Mouse (Mus musculus): ENCODE data around the gene C1qbp. TPM values are rescaled to one million over a fixed set of nuclear protein-coding genes. Genes with fewer than 3 reads are reported as not detected.

C1qbp gene
- total RNA-seq (2021), result 100 to 1,000 TPM; 102 to 108 TPM
- long read RNA-seq, experiment 1, transcript C1qbp-201 (6 exons, 1,175 nt), result major isoform, 71 of 77 reads
- long read RNA-seq, experiment 1, partial matches to known transcripts, result 4 of 77 reads
- long read RNA-seq, experiment 1, other reads (novel, unspliced or antisense), result 2 of 77 reads
- long read RNA-seq, experiment 2, transcript C1qbp-201 (6 exons, 1,175 nt), result major isoform, 144 of 156 reads
- long read RNA-seq, experiment 2, partial matches to known transcripts, result 10 of 156 reads
- long read RNA-seq, experiment 2, other reads (novel, unspliced or antisense), result 2 of 156 reads

GRCm38 (mm10) chr11:70982557-70983228 lies at the start of gene C1qbp:
Gene C1qbp (minus strand): TSS chr11:70983026.
- DNase-seq (ENCODE audit: low spot score in 2 of 2), result peak; percentile 90 to 93

- no peak for DNase-seq (ENCODE audit: low spot score in 2 of 2)
Observed at GRCm38 (mm10) chr11:71032070-71032469, 49.2 kb upstream of the C1qbp start.

DNA sequence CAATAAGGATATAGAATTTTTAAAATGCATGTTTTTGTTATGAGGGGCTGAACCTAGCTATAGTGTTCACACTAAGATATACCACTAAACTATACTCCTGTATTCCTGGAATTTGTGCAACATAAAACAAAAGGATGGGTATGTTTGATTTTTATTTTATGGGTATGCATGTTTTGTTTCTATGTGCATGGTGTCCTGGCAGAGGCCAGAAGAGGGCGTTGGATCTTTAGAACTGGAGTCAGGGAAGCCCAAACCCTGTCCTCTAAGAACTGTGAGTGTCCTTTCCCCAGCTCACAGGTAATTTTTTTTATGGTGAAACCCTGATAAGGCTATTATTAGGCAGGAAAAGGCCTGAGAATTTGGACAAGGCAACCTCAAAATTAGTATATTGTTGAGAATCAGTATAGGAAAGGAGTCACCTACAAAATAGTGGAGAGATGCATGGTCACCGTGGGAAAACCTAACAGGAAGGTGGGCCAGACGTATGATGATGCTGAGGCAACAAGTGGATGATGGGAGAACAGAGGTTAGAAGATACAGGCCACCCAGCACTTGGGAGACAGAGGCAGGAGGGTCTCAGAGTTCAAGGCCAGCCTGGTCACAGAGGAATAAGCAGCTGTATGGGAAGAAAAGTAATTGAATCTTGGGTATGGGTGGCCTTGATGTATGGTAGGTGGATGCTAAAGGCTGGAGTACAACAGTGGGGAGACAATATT lies 46.7 kb upstream of the C1qbp start:
- DNase-seq (ENCODE audit: low spot score in 2 of 2), result no peak

DNA sequence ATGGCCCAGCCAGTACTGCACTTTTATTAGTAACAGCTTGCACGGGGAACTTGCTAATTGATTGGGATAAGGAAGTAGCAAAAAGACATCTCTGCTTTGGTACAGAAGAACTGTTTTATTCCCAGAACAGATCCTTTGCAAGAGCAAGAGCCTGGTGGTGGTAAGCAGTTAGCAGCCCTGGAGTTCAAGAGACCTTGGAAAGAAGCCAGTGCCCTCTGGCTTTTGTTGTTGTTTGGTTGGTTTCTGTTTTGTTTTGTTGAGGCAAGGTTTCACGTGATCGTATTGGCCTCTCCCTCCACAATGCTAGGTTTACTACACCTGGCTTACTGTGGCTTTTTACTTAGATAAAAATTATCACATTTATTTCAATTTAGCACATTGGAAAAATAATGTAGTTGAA lies 45.5 kb upstream of the C1qbp start:
- no peak for DNase-seq (ENCODE audit: low spot score in 2 of 2)

GRCm38 (mm10) chr11:71019201-71020068 lies 36.6 kb upstream of the C1qbp start, which contains the start of the genes Mis12 and Derl2:
Gene Mis12 (plus strand): TSS chr11:71019611.
Gene Derl2 (minus strand): TSS chr11:71019841.
- peak; percentile 99 for DNase-seq (ENCODE audit: low spot score in 2 of 2)

DNA sequence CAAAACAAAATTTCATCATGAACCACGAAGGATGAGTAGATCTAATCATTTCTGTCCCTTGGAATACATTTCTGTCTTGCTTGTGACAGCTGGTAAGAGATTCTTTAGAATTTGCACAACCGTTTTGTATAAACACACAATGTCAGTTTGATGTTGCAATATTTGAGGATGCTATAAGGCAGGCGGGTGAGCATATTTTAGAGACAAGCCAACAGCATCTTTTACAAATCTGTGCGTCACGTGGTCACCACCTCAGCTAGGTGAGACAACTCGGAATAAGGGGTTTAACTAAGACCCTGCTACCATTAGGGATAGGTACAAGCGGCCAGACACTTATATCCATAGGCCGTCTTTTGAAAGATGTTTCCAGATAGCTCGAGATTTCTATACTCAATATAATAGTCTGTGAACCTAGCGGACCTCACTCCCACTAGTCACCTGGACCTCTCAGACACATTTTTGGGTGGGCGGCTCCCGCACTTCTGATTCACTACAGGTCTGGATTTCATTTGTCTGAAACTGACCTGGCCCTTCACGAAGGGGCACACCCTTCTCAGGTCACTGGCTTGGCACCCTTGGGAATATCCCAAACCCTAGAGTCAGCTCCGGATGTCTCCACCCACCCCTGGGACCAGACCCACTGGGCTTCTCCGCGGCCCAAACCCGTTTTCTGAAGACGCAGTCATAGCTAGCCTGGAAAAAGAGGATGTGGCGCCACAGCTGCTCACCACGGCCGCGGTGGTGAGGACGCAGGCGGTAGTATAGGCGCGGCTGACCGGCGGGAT lies 35.8 kb upstream of the C1qbp start:
- DNase-seq (ENCODE audit: low spot score in 2 of 2), result no peak

DNA sequence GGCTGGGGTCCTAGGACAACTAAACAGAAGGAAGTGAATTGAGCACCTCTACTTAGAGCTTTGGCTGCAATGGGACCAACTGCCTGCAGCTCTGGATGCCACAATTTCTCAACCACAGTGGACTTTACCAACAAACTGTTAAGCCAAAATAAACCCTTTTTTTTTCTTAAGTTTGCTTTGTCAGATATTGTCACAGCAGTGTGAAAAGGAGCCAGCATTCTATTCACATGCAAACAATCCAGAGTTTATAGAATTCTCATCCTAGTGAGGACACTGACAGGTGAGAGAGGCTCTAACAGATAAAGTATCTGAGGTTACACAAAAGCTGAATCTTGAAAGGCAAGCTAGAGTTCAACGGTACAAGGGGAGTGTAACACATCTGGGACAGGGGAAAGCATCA lies 34.2 kb upstream of the C1qbp start:
- DNase-seq (ENCODE audit: low spot score in 2 of 2), result no peak

DNA sequence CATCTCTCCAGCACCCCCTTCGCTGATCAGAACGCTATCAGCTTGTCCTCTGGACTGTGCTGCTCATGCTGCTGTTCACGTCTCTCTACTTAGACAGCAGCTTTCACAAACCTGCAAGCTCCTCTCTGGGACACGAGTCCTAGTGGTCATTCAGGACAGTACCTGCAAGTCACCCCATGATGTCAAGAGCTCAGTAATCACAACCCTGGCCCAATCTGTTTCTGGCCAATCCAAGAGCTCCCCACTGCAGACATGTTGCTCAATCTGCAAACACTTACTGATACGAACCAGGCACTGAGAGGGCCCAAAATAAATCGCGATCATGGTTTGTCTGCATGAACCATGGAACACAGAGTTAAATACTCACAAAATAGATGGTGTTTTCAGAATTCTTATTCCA lies 29.9 kb upstream of the C1qbp start:
- DNase-seq (ENCODE audit: low spot score in 2 of 2), result no peak

DNA sequence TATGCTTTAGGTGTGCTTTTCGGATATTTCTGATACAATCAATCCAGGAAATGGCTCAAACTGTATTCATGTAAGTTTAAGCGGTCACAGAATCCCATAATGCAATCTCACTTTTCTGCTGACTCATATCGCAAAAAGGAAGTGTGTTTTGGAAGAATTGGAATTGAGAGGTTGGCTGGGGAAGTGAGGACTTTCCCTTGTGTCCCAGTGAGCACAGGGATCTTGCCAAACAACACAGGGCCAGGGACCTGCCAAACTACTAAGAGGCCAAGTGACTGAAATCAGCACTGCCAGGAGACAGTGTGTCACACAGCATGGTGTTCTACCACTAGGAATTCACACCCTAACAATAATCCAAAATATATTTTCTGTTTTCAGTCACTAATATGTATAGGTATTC lies 25.5 kb upstream of the C1qbp start:
- DNase-seq (ENCODE audit: low spot score in 2 of 2), result no peak

GRCm38 (mm10) chr11:71007831-71008230 lies 25.0 kb upstream of the C1qbp start:
- DNase-seq (ENCODE audit: low spot score in 2 of 2), result no peak

DNA sequence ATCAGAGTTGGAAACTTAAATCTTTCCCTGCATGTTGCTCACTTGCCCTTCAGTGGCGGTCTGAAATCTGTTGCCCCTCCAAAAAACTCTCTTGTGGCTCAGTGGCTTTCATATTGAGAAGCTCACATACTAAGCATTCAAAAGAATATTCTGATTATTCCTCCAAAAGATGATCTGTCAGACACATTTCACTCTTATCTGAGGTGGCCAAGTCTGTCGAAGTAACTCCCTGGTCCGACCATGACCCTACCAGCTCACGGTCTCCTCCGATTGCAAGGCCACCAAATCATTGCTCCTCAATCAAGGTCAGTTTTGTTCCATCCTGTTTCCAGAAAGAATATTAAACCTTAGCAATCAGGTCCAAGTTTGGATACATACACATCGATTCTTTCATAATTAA lies 24.2 kb upstream of the C1qbp start:
- DNase-seq (ENCODE audit: low spot score in 2 of 2), result no peak

GRCm38 (mm10) chr11:71005046-71005445 lies 22.2 kb upstream of the C1qbp start:
- no peak for DNase-seq (ENCODE audit: low spot score in 2 of 2)

DNA sequence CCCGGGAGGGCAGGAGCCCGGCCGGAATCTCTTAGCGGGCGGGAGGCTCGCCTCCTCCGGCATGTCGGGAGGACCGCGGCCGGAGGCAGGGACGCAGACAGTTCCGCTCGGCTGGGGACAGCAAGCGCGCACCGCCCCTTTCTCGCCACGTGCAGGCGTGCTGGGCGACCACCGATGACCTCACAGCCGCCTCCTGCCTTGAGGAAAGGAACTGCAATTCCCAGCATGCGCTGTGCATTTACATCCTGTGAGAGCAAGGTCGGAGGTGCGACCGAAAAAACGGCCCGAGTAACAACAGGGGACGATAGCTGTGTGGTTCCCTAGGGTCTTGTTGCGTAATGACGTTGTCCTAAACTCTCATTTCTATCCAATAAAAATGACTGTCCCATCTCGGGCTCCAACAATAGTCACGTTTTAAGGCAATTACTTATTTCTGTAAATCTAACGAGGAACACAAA lies 21.5 kb upstream of the C1qbp start, which contains the start of gene Dhx33:
Gene Dhx33, minus strand, starts transcription at position 122 of the 458 bp plus-strand sequence.
- DNase-seq (ENCODE audit: low spot score in 2 of 2), result peak; percentile 94 to 98

DNA sequence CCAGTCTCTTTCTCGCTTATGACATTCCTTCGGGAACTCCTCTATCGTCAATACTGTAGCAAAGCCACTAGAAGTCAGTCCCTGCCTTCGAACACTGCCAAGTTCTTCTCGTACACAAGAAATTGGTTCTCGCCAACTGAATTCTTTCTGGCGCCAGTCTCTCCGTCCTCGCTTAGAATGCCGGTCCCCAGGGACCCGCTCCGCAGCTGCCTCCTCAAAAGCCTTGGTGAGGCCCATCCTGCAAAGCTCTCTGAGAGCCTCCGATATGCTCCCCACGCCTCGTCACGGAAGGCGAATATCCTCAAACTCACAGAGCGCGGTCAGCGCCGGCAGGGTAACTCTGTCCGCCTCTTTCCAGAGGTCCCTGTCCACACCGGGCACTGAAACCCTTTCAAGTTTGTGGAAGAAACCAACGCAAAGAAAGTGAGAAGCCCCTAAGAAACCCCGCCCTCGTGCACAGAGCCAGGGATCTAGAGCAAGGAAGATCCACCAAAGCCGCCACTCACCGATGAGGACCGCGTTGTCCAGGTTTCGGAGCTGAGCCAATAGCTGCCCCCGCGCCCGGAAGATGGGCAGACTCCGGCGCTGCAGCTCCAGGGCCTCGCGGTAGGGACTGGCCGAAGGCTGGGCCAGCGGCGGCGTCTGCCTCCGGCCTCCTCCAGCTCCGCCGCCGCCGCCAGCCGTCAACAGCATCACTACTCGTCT lies 20.9 kb upstream of the C1qbp start:
- DNase-seq (ENCODE audit: low spot score in 2 of 2), result no peak

DNA sequence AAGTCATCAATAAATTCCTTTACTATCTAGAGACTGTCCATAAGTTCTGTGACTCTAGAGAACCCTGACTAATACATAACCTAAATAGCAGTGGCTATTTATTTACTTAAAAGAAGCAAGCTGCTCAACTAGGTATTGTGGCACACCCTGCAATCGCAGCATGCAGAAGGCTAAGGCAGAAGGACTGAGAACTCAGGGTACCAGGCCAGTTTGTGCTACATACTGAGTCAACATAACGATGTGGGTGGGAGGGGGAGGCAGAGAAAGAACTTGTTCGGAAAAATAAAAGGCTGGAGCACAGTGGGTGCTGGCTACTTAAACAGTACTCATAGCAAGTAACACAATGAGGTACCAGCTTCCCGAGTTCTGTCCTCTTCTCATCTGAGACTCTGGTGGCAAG lies 18.3 kb upstream of the C1qbp start:
- DNase-seq (ENCODE audit: low spot score in 2 of 2), result peak in 1 of 2 experiments; percentile 71

DNA sequence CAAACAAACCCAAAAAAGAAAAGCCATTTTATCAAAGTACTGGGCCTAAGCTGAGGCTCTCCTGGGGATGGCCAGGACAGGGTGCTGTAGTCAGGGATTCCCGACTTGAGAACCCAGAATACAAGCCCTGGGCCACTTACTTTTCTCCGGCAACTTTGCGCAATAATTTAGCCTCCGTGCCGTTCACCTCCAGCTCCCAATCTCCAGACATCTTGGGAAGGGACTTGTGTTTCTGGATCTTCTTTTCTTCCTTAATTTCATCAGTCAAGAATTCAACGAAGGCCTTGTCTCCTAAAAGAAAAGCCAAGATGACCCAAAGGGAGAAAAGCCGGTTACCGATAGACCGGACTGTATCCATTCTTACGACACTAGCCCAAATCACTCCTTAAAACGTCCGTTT lies 796 bp downstream of the C1qbp start:
- no peak for DNase-seq (ENCODE audit: low spot score in 2 of 2)

- no peak for DNase-seq (ENCODE audit: low spot score in 2 of 2)
Observed at GRCm38 (mm10) chr11:70980751-70981510, 1.9 kb downstream of the C1qbp start.

DNA sequence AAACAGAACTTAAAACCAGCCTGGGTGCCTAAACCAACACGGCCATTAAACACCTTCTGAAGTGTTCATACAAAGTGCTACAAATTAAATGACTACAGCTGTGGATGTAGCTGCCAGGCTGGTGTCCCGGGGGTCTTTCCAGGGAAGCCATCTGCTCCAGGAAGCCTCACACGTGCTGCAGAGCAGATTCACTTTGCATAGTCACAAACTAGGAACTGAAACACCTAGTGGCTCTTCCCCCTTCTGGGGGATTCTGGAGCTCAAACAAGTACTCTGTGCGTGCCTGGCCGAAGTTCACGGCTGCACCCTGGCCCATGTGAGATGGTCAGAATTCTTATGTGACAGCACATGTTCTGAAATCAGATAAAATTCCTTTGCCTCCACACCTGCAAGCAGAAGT lies 2.6 kb downstream of the C1qbp start:
- no peak for DNase-seq (ENCODE audit: low spot score in 2 of 2)

DNA sequence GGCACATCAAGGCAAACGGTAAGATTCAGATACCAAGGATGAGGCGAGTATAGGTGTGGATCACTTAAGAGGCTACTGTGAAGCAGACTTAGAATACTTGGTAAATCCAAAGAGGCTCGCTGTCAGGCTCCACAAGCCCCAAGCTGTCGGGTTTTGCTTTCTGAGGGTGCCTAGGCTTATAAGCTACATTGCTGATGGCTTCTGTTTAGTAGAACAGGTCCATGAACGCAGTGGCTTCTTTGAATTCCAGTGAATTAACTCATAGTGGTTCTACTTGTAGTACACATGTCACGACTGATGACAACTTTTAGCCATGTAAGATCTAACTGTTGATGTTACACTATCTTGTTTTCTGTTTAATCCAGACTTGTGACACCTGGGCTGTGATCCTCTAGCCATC lies 5.5 kb downstream of the C1qbp start:
- DNase-seq (ENCODE audit: low spot score in 2 of 2), result no peak

All from layer of hippocampus, postnatal 14 days (tissue).